Mouse (Mus musculus) heart, postnatal 4 days (tissue): ENCODE results near the gene Hace1. TPM values are rescaled to one million over a fixed set of nuclear protein-coding genes. Genes with fewer than 3 reads are reported as not detected.

ENCODE experiments used
- DNase-seq: peaks from one replicate; pipeline ENCODE4 v3.0.0; 2021
- microRNA-seq, 2 experiments: library from miRNA; unstranded; fragments of <30 nt; microRNA quantifications; one replicate each; pipeline ENCODE4 v1.2.0; 2021 to 2022
- total RNA-seq, 2 experiments: library from RNA; stranded (reverse); gene quantifications; 2 replicates each; pipeline ENCODE4 v1.2.3; 2021

Hace1 gene
- total RNA-seq, 2 experiments from 2014 or later, result 13.9 to 14.5 TPM

DNA sequence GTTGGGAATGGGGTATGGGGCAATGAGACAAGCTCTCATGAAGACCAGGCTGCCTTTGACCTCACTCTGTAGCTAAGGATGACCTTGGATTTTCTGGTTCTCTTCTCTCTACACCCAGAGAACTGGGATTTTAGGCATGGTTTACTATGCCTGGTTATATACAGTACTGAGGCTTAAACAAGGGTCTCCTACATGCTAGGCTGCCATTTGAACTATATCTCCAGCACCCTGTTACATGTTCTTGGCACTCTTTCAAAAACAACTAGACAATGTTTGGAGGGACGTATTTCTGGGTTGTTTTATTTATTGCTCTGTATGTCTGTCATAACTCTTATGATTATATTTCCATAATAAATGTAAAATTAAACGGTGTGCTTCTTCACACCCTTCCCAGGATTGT lies 129.2 kb downstream of the Hace1 start:
- no peak for DNase-seq

DNA sequence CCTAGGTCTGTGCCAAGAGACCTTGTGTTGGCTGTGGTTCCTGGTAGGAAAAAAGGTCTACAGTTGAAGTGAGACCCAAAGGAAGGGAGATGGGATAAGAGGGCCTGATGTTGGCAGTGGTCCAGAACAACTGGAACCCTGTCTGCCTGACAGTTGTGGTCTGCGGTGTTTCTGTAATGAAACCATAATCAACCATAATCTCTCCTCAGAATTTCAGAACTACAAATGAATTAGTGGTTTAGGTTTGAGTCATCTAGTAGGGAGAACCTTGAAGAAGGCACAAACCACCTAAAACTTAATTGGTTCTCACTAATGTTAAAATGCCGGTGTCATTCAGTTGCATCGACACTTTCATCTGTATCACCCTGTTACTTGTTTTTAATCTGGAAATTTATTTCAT lies 133.2 kb downstream of the Hace1 start:
- DNase-seq, result no peak

DNA sequence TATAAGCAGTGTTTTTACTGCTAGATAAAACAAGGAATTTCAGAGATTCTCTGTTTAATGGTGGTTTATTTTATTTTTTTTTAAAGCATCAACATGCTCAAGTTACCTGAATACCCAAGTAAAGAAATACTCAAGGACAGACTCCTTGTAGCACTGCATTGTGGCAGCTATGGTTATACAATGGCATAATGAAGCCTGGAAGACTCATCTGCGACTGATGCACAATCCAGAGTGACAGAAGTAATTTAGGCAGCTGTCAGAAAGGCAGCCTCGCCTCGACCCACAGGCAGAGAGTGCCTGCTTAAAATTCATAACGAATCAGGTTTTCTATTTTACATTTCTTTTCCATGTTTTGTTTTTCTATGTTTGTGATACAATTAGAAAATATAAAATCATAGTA lies 133.7 kb downstream of the Hace1 start:
- no peak for DNase-seq

Small RNA genes lying within 50 kb of the gene (microRNA-seq; reads per million reads assigned to microRNA genes)
- 0 reads per million in 2 experiments for gene Gm27731

Other genes starting within 250 kb of the Hace1 start
- 10 to 100 TPM; 83.4 to 85.3 TPM for gene Bves, start 242.1 kb upstream of the Hace1 start, total RNA-seq
- under 1 TPM; 0.74 TPM for gene Lin28b, start 91.4 kb upstream of the Hace1 start, total RNA-seq